Mouse (Mus musculus): ENCODE data around the gene Lyrm9.

DNA sequence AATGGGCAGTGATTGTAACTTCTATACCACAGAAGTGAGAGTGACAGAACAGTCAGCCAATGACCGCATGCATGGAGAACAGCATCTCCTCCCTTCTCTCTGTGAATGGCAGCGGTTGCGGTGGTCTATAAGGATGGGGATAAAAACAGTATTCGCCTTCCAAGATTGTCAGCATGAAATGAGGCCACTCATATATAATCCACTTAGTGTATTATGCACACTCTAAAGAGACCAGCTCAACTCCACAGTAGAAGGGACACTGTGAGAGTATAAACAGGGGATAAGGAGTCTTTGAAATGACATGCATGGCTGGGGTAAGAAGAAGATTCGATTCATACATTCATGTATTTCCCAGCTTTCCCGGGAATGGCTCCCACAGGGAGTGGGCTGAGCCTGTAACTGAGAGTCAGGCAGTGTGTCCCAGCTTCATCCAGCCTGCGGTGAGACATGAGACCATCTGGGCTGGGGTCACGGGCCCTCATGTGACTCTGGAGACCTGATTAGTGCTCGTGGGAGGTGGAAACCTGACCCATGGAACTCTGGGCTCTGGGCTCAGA is 43.5 kb upstream of the Lyrm9 start:
- TF ChIP-seq POLR2A (IDR thresholded peaks at IDR 0.05; ENCODE audit: low read depth, low read length) (no peak), CTCF (conservative IDR thresholded peaks at IDR 0.05; ENCODE audit: insufficient read depth, insufficient read length, low read depth, low read length) (no peak)
